Mouse (Mus musculus): Measurements from ENCODE around the gene Fsd1. TPM values are rescaled to one million over a fixed set of nuclear protein-coding genes. Genes with fewer than 3 reads are reported as not detected.

Gene Fsd1
- total RNA-seq, 2 experiments from 2014 or later: not detected

GRCm38 (mm10) chr17:56009088-56009961 lies 23.0 kb downstream of the Fsd1 start:
- DNase-seq (ENCODE audit: low spot score): peak; percentile 90

DNA sequence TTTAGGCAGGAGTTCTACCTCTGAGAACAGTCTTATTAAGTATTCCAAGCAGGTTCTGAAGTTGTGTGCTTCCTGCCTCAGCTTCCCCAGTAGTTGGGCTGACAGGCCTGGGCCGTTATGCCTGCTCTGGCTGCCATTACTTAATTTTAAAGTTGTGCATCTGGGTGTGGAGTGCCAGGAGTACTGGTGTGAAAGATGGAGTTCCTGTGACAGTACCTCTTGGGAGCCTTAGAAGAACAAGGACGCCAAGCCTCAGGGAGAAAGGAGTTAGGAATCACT lies 23.6 kb downstream of the Fsd1 start:
- DNase-seq (ENCODE audit: low spot score): no peak

GRCm38 (mm10) chr17:56010255-56010654 lies 23.9 kb downstream of the Fsd1 start:
- DNase-seq (ENCODE audit: low spot score): no peak

GRCm38 (mm10) chr17:56010681-56011080 lies 24.4 kb downstream of the Fsd1 start:
- DNase-seq (ENCODE audit: low spot score): peak; percentile 79

DNA sequence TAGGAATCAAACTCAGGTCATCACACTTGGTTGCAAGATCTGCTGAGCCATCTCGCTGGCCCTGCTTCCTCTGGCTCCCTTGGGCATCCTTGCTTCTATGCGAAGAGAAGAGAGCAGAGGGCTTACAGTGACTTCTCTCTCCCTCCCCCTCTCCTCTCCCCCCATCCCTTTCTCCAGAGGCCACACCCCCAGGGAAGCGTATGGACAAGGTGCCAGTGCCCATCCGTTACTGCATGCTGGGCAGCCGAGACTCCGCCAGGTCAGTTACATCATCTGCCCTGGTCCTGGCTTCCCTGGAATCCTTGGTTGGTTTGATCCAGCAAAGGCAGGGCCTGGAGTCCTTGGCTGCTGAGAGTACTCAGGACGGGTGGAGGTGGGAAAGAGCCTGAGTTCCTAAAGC lies 25.1 kb downstream of the Fsd1 start:
- no peak for DNase-seq (ENCODE audit: low spot score)

- DNase-seq (ENCODE audit: low spot score): peak; percentile 10
Measured at GRCm38 (mm10) chr17:56015293-56015692, 29.0 kb downstream of the Fsd1 start.

DNA sequence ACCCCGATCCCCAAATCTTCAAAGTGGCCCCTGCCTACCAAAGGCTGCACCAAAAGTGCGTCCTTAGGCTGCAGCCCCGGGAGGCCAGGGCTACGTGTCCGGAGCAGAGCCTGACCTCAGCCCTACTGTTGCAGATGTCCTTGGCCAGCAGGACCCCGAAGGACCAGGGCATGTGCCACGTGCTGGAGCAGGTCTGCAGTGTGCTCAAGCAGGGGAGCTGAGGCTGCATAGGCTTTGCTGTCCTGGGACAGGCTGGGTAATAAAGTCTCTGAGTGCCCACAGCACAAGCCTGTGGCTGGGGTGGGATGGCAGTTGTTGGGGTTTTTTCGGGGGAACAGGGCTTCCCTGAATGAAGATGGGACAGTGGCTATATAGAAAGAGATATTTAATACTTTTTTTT lies 30.1 kb downstream of the Fsd1 start:
- no peak for DNase-seq (ENCODE audit: low spot score)

DNA sequence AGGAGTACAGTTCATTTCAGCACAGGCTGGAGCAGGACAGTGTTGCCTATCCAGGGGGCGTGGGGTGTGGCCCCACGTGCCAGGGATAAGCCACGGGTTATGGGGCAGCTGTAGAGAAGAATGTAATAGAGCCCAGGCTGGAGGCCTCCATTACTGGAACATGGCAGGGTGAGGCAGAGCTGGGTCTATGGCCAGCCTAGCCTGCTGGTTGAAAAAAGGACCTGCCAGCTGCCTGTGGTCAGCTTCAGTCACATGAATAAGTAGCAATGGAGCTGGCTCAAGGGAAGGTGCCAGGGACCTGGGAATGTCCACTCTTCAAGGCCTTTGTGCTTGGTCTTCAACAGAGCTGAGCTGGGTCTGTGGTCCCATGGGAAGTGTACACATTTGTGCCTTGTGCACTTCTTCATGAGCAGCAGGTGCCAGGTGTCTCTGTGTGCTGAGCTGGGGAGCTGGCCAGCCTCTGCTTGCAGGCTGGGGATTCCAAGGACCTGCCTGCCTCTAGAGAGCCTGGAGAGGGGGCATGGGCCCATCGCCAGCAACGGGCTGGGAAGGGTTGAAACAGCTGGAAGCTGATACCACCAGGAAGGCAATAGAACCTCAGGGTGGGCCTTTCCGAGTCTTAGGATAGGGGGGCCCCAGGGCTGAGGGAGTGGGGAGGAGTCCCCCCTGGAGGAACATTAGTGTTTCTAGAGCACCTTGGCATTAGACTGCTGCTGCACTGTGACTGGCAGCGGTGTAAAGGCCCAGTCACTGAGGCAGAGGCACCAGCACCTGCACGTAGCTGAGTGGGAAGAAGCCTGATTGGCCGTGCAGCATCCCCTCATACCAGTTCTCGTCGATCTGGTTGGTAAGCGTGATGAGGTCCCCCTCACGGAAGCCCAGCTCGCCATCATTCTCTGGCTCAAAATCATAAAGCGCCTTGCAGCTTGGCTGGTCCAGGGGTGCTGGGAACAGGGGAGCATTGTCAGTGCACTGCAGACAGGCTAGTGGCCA lies 30.8 kb downstream of the Fsd1 start:
- DNase-seq (ENCODE audit: low spot score): no peak

GRCm38 (mm10) chr17:56017848-56018247 lies 31.5 kb downstream of the Fsd1 start:
- DNase-seq (ENCODE audit: low spot score): no peak

DNA sequence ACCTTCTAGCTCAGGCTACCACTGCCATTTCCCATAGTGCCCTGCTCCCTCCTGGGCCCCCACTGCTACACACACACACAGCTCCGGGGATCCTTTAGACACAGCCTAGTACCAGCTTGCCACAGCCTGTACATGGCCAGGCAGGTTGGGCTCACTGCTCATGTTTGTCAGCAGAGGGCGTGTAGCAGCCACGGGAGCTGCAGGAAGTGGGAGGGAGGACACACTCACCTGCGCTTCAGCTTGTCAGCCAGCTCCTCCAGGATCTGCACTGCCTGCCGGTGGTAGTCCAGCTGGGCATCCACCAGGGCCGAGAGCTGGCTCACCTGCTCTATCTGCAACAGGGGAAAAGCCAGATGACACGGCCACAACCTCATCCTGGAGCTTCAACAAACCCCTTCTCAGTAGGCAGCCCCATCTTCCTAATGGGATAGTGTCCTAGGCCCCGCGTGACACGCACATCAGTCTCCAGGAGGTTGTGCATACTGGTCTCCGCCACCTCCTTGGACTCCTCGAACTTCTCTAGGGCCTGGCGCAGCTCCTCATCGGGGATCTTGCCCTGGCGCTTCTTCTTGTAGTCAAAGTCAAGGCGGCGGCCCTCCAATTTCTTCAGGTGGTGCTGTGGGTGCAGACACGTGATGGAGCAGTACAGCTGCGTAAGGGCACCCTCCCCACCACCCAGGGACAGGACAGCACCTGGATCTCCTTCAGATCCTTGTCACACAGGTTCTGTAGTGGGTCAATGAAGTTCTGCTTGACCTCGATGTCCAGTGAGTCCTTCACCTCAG lies 32.2 kb downstream of the Fsd1 start:
- no peak for DNase-seq (ENCODE audit: low spot score)

DNA sequence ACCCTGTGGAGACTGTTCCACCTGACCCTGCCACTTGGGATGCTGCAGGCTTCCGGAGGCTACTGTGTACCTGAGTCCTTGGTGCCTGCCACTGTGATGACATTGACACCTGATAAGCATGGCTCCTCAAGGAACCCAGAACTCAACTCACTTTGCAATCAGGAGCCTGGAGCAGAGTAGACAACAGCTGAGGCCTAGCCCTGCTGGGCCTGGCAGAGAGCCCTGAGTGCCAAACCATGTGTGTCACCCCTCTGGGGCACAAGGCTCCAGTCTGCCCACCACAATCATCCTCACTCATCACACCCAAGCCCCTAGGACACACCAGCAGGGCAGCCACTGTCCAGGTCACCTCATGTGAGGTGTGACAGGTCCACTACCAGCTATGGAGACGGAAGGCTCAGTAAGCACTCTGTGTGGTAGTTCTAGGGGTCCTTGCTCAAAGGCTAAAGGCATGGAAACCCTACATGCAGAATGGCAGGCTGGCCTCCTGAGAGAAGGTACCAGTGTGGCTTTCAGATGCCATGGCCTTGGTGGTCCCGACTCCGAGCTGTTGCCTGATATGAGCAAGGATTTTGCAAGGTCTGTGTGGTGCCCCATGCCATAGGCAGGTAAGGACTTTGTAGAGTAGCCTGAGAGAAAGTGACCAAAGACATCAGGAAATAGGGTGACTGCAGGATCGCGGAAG lies 34.2 kb downstream of the Fsd1 start:
- no peak for DNase-seq (ENCODE audit: low spot score)

GRCm38 (mm10) chr17:56021161-56021910 lies 35.0 kb downstream of the Fsd1 start:
- no peak for DNase-seq (ENCODE audit: low spot score)

DNA sequence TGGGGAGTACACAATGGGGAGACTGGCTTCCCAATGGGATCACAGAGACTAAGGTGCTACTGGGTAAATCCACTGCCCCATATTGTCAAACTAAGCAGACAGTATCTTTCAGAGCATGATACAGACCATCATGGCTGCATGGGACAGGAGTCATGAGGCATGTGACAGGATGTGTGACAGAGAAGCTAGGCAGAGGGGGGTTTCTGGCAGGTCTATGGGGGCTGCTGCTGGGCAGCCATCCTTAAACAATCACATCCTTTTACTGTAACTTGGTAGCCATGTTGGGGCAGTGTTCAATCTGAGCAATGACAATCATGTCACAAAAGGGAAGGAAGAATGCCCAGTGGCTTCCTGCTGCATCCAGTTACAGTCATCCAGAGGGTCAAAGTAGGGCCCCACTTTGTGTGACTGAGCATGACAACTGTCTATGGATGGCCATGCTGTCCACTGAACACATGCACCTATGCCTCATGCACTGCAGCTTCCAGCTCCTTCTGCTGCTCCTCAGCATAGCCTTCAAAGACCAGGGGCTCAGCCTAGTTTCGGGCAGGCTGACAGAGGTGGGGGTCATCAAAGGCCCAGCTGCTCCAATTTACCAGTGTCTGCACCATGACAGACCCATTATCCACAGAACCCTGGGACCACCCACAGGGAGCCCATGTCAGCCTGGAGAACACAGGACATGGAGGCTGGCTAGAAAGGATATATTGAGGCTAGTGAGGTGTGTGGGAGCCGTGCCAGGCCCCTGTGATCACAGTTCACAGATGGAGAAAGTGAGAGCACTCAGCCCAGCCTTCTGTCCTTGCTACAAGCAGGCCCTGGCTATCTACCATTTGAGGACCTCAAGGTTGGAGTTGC lies 36.1 kb downstream of the Fsd1 start:
- DNase-seq (ENCODE audit: low spot score): no peak

GRCm38 (mm10) chr17:56022989-56023290 lies 36.6 kb downstream of the Fsd1 start:
- no peak for DNase-seq (ENCODE audit: low spot score)

GRCm38 (mm10) chr17:56023386-56023785 lies 37.1 kb downstream of the Fsd1 start:
- no peak for DNase-seq (ENCODE audit: low spot score)

GRCm38 (mm10) chr17:56024476-56024875 lies 38.2 kb downstream of the Fsd1 start:
- no peak for DNase-seq (ENCODE audit: low spot score)

GRCm38 (mm10) chr17:56024931-56025330 lies 38.6 kb downstream of the Fsd1 start:
- DNase-seq (ENCODE audit: low spot score): no peak

GRCm38 (mm10) chr17:56026303-56026702 lies 40.0 kb downstream of the Fsd1 start:
- no peak for DNase-seq (ENCODE audit: low spot score)

- no peak for DNase-seq (ENCODE audit: low spot score)
Measured at GRCm38 (mm10) chr17:56026881-56027280, 40.6 kb downstream of the Fsd1 start.

Data from gastrocnemius, adult 18-20 months (tissue).